9 mouse cellular contexts compared by ENCODE assay signal in the genomic region with DNA sequence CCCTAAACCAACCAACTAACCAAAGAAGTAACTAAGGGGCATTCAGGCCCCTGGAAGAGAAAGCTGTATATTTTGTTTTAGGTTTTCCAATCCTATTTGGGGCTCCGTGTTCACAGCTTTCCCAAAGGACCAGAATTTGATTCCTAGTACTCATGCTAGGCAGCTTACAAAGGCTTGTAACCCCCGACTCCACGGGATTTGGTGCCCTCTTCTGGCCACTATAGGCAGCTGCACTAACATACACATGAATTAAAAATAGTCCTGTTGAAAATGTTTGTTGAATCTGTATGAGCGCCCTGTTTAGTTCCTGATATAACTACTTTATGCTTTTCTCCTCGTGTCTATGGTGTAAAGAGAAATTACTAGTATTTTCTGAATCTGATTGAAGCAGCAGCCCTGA. TPM values are rescaled to one million over a fixed set of nuclear protein-coding genes. Genes with fewer than 3 reads are reported as not detected.
DNase-seq lines count a peak whose midpoint lies in the region; ATAC-seq and TF ChIP-seq lines count a peak whose summit lies in the region.
"Had no signal": no experiment of that assay in that cellular context is flagged by ENCODE, and none has a peak within 500 bp of the region (broad histone marks: within the 10 kb centered on the region; RNA-seq: fewer than 3 reads in every experiment).

No protein-coding gene starts in this region.

- no peak overlapping the region for H3K9ac ChIP-seq in forebrain, embryonic 14.5 days (ENCODE audit: low read length)
- H3K9ac ChIP-seq in forebrain, embryonic 13.5 days = no peak overlapping the region
- H3K9ac ChIP-seq in neural tube, embryonic 15.5 days (replicated peaks) = no peak overlapping the region

- 12% methylated on average over 5 of the region's 5 CpGs for WGBS in forebrain, embryonic 14.5 days
- 16% methylated on average over 5 of the region's 5 CpGs for WGBS in forebrain, embryonic 13.5 days
- 10% methylated on average over 5 of the region's 5 CpGs for WGBS in neural tube, embryonic 15.5 days
- 3% methylated on average over 5 of the region's 5 CpGs for WGBS in bone marrow, adult 2 months

- no peak overlapping the region for H3K27ac ChIP-seq in forebrain, embryonic 14.5 days (ENCODE audit: low read depth, low read length)
- no peak overlapping the region for H3K27ac ChIP-seq in forebrain, embryonic 13.5 days
- H3K27ac ChIP-seq in neural tube, embryonic 15.5 days (replicated peaks) = no peak overlapping the region
- H3K27ac ChIP-seq in bone marrow, adult 2 months (ENCODE audit: control insufficient read depth, insufficient read depth, low read depth, low read length, poor library complexity) = no peak overlapping the region

- peak; percentile 68 for DNase-seq in forebrain, embryonic 14.5 days (ENCODE audit: low spot score)
- peak; percentile 32 for DNase-seq in neural tube, embryonic 10.5 days (ENCODE audit: extremely low spot score, low spot score)
- DNase-seq in forelimb bud, embryonic 11.5 days (ENCODE audit: low read depth, low spot score) = peak; percentile 46
- peak; percentile 42 for DNase-seq in lung, postnatal 14 days
- peak; percentile 49 for DNase-seq in thymus, postnatal 0 days (ENCODE audit: low spot score)

- no peaks in the 10 kb centered on the region for H3K9me3 ChIP-seq in forebrain, embryonic 14.5 days (replicated peaks; ENCODE audit: control insufficient read depth, low read length)
- H3K9me3 ChIP-seq in forebrain, embryonic 13.5 days (replicated peaks) = no peaks in the 10 kb centered on the region
- H3K9me3 ChIP-seq in neural tube, embryonic 15.5 days (replicated peaks) = no peaks in the 10 kb centered on the region

- no peak overlapping the region for H3K4me3 ChIP-seq in forebrain, embryonic 14.5 days (ENCODE audit: low read depth, low read length)
- H3K4me3 ChIP-seq in forebrain, embryonic 13.5 days = no peak overlapping the region
- H3K4me3 ChIP-seq in neural tube, embryonic 15.5 days (replicated peaks) = no peak overlapping the region
- no peak overlapping the region for H3K4me3 ChIP-seq in bone marrow, adult 2 months (replicated peaks; ENCODE audit: control insufficient read depth, low read depth, low read length)

- TF ChIP-seq CTCF in bone marrow, adult 2 months (IDR thresholded peaks at IDR 0.05; ENCODE audit: control insufficient read depth, insufficient read depth, low read length) = peak; percentile 69

- H3K36me3 ChIP-seq in forebrain, embryonic 14.5 days (ENCODE audit: control insufficient read depth, insufficient read depth, low read length) = no peaks in the 10 kb centered on the region
- H3K36me3 ChIP-seq in forebrain, embryonic 13.5 days (ENCODE audit: poor library complexity, severe bottlenecking) = no peaks in the 10 kb centered on the region
- H3K36me3 ChIP-seq in neural tube, embryonic 15.5 days = no peaks in the 10 kb centered on the region

- no peak overlapping the region for H3K4me2 ChIP-seq in forebrain, embryonic 14.5 days (ENCODE audit: low read length)
- H3K4me2 ChIP-seq in forebrain, embryonic 13.5 days = no peak overlapping the region
- H3K4me2 ChIP-seq in neural tube, embryonic 15.5 days = no peak overlapping the region

- H3K27me3 ChIP-seq in forebrain, embryonic 14.5 days (replicated peaks; ENCODE audit: control insufficient read depth, insufficient read depth, low read length) = no peaks in the 10 kb centered on the region
- H3K27me3 ChIP-seq in forebrain, embryonic 13.5 days = no peaks in the 10 kb centered on the region
- H3K27me3 ChIP-seq in neural tube, embryonic 15.5 days (replicated peaks) = no peaks in the 10 kb centered on the region

- no peak for ATAC-seq in forebrain, embryonic 14.5 days
- no peak for ATAC-seq in forebrain, embryonic 13.5 days
- ATAC-seq in neural tube, embryonic 15.5 days (ENCODE audit: low FRiP score) = no peak

- no peak for TF ChIP-seq POLR2A in bone marrow, adult 2 months (IDR thresholded peaks at IDR 0.05; ENCODE audit: borderline replicate concordance, control insufficient read depth, low read depth, low read length)

- H3K4me1 ChIP-seq in forebrain, embryonic 14.5 days (ENCODE audit: control insufficient read depth, insufficient read depth, low read length) = no peaks in the 10 kb centered on the region
- H3K4me1 ChIP-seq in forebrain, embryonic 13.5 days = 0 out of 2 replicates have a peak, but pooled peaks cover 3% of the 10 kb centered on the region
- H3K4me1 ChIP-seq in neural tube, embryonic 15.5 days = no peaks in the 10 kb centered on the region
- H3K4me1 ChIP-seq in bone marrow, adult 2 months (ENCODE audit: control insufficient read depth, insufficient read depth, low read length) = no peaks in the 10 kb centered on the region

RNA-seq across cellular contexts. Expression of a gene that starts 1.1 kb away (rescaled TPM):
- polyA plus RNA-seq in forebrain, embryonic 14.5 days (2014; fragmentation: Nextera tagmentation; extraction: Ambion mirVana) = 0.46 TPM in 1 of 2 replicates, not detected in the other
- not detected in 2 replicates for polyA plus RNA-seq in forebrain, embryonic 13.5 days (2015; fragmentation: Nextera tagmentation; extraction: Ambion mirVana)
- 0.28 and 0.88 TPM in 2 replicates for polyA plus RNA-seq in neural tube, embryonic 15.5 days (2015; fragmentation: Nextera tagmentation; extraction: Ambion mirVana)
- not detected in 2 replicates for polyA plus RNA-seq in bone marrow, adult 2 months (2011; ENCODE audit: insufficient read depth, insufficient read length, low replicate concordance, missing spikeins)
- 0.27 TPM in 1 of 2 replicates, not detected in the other for polyA plus RNA-seq in thymus, postnatal 0 days (2015; fragmentation: Nextera tagmentation; extraction: Ambion mirVana)
- polyA plus RNA-seq: stomach, embryonic 14.5 days had no signal

RNA-seq across cellular contexts. Expression of a gene that starts 39.3 kb away (rescaled TPM):
- 0.11 and 0.19 TPM in 2 replicates for polyA plus RNA-seq in forebrain, embryonic 14.5 days (2014; fragmentation: Nextera tagmentation; extraction: Ambion mirVana)
- 0.26 and 0.39 TPM in 2 replicates for polyA plus RNA-seq in forebrain, embryonic 13.5 days (2015; fragmentation: Nextera tagmentation; extraction: Ambion mirVana)
- polyA plus RNA-seq in neural tube, embryonic 15.5 days (2015; fragmentation: Nextera tagmentation; extraction: Ambion mirVana) = 3.1 TPM in 1 of 2 replicates, not detected in the other
- 91.2 and 137 TPM in 2 replicates for polyA plus RNA-seq in bone marrow, adult 2 months (2011; ENCODE audit: insufficient read depth, insufficient read length, low replicate concordance, missing spikeins)
- polyA plus RNA-seq in thymus, postnatal 0 days (2015; fragmentation: Nextera tagmentation; extraction: Ambion mirVana) = 2.9 and 3.1 TPM in 2 replicates

RNA-seq across cellular contexts. Expression of a gene that starts 57.4 kb away (rescaled TPM):
- 42.8 and 47.7 TPM in 2 replicates for polyA plus RNA-seq in forebrain, embryonic 14.5 days (2014; fragmentation: Nextera tagmentation; extraction: Ambion mirVana)
- polyA plus RNA-seq in forebrain, embryonic 13.5 days (2015; fragmentation: Nextera tagmentation; extraction: Ambion mirVana) = 62.3 and 72.1 TPM in 2 replicates
- polyA plus RNA-seq in neural tube, embryonic 15.5 days (2015; fragmentation: Nextera tagmentation; extraction: Ambion mirVana) = 34.6 and 42.5 TPM in 2 replicates
- polyA plus RNA-seq in bone marrow, adult 2 months (2011; ENCODE audit: insufficient read depth, insufficient read length, low replicate concordance, missing spikeins) = 27.4 and 30.7 TPM in 2 replicates
- polyA plus RNA-seq in thymus, postnatal 0 days (2015; fragmentation: Nextera tagmentation; extraction: Ambion mirVana) = 60.7 and 62.4 TPM in 2 replicates

Comparison
In these comparisons a context has a peak if more than half of its experiments do, and no peak if none do; other contexts are left out.
1. RNA of a gene that starts 39.3 kb away (polyA plus RNA-seq): 91.2 to 137 TPM in bone marrow, adult 2 months; 2.9 to 3.1 TPM in thymus, postnatal 0 days, 0.26 to 0.39 TPM in forebrain, embryonic 13.5 days, 0.11 to 0.19 TPM in forebrain, embryonic 14.5 days and 3.1 TPM in neural tube, embryonic 15.5 days; every median in the first group is over 10 times any median in the second.
2. Peak in every context shown above with its lines, with median percentiles within 50 percentile points of each other: DNase-seq.